Mouse (Mus musculus) layer of hippocampus, adult 11-12 months (tissue): ENCODE data around the gene Olfr980.
"Not testable (repeated sequence)": the region's sequence is repeated elsewhere in the genome, so short reads cannot be mapped to it uniquely, and the experiment has no call there.

Experiments
- DNase-seq: peaks from one replicate; pipeline ENCODE4 v3.0.0; 2022; ENCODE audit warnings: low spot score

Gene Olfr980

GRCm38 (mm10) chr9:40009482-40009881, at the start of gene Olfr980:
Gene Olfr980, minus strand, starts transcription at chr9:40009582.
- DNase-seq: no peak

DNA sequence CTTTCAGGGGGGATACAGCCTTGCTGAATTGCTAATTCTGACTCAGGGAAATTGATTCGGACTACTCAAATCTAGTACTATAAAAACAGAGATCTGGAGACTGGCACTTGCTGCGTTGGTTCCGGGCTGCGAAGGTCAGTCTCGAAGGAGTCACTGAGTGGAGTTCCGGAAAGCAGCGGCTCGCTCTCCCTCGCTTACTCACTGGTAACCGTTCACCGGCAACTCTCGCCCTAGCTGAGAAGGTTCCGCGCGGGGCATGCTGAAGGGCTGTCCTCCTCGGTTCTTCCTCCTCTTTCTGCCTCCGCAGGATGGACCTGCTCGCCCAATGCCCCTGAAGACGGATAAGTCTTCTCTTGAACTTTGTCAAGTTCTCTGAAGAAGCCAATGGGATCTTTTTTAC, 40.8 kb upstream of the Olfr980 start:
- no peak for DNase-seq

GRCm38 (mm10) chr9:40021164-40021563, 11.8 kb upstream of the Olfr980 start, which contains the start of gene Olfr981:
Gene Olfr981, plus strand, starts transcription at chr9:40021464.
- no peak for DNase-seq

DNA sequence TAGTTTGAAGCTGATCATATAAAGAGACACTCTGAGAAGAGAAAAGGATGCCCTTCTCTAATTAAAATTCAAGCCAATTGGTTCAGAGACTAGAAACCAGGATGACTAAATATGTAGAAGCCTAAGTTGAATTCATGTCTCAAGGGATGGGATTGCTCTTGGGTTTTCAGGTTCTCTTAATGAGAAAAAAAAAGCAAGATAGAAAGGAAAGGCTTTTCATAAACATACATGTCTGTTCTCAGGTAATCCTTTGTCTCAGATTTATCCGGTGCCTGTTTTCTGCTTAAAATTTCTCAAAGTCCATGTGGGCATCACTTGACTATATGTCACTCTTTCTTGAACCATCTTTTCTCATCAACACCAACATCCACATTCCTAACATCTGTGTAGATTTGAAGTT, 6.0 kb downstream of the Olfr980 start, which contains the start of gene Olfr979:
TSS of gene Olfr979 (minus strand) at position 101 of the 400 bp plus-strand sequence.
- no peak for DNase-seq

GRCm38 (mm10) chr9:39991813-39992212, 17.6 kb downstream of the Olfr980 start, which contains the start of gene Olfr978:
Gene Olfr978, plus strand, starts transcription at chr9:39992113.
- DNase-seq: no peak

- DNase-seq: not testable (repeated sequence)
These were observed 32.7 kb downstream of the Olfr980 start for GRCm38 (mm10) chr9:39976581-39977145.

GRCm38 (mm10) chr9:39961033-39961432, 48.3 kb downstream of the Olfr980 start, which contains the start of gene Olfr976:
Gene Olfr976, minus strand, starts transcription at chr9:39961133.
- DNase-seq: not testable (repeated sequence)
